Mouse (Mus musculus) erythroblast, adult 5-6 weeks (primary cell): ENCODE results near the gene Psmb4. TPM values are rescaled to one million over a fixed set of nuclear protein-coding genes. Genes with fewer than 3 reads are reported as not detected.

Source experiments
- total RNA-seq, 2 experiments: library from RNA; stranded (forward) in 1 of 2; stranded (reverse) in 1 of 2; fragments of 150-400 nt in 1 of 2; fragments of 200-764, 138-1000 nt in 1 of 2; gene quantifications; 2 replicates each; pipeline versions ENCODE4 v1.2.3 to v1.2.4; 2015 to 2017; ENCODE audit warnings: low replicate concordance in 2 of 2

The Psmb4 gene
- total RNA-seq, 2 experiments from 2014 or later, result 52.2 to 126 TPM

Other genes with a start within 250 kb of the Psmb4 start
- gene Gm10972, start 243.8 kb downstream of the Psmb4 start, total RNA-seq (2015; ENCODE audit: low replicate concordance), result not detected in 2 replicates
- gene Gm10972, start 243.8 kb downstream of the Psmb4 start, total RNA-seq (2017; ENCODE audit: low replicate concordance), result not detected in 2 replicates
- 0.77 and 2.5 TPM in 2 replicates for gene Tuft1, start 228.1 kb downstream of the Psmb4 start, total RNA-seq (2015; ENCODE audit: low replicate concordance)
- gene Tuft1, start 228.1 kb downstream of the Psmb4 start, total RNA-seq (2017; ENCODE audit: low replicate concordance), result 4.5 and 10.5 TPM in 2 replicates
- not detected in 2 replicates for gene Selenbp2, start 193.4 kb downstream of the Psmb4 start, total RNA-seq (2015; ENCODE audit: low replicate concordance)
- 0.43 and 4.3 TPM in 2 replicates for gene Selenbp2, start 193.4 kb downstream of the Psmb4 start, total RNA-seq (2017; ENCODE audit: low replicate concordance)
- gene Cgn, start 100.5 kb downstream of the Psmb4 start, total RNA-seq (2015; ENCODE audit: low replicate concordance), result not detected in 2 replicates
- not detected in 2 replicates for gene Cgn, start 100.5 kb downstream of the Psmb4 start, total RNA-seq (2017; ENCODE audit: low replicate concordance)
- 13.6 and 25.0 TPM in 2 replicates for gene Pogz, start 49.4 kb downstream of the Psmb4 start, total RNA-seq (2015; ENCODE audit: low replicate concordance)
- 9.7 and 10.0 TPM in 2 replicates for gene Pogz, start 49.4 kb downstream of the Psmb4 start, total RNA-seq (2017; ENCODE audit: low replicate concordance)
- gene Selenbp1, start 46.1 kb upstream of the Psmb4 start, total RNA-seq (2015; ENCODE audit: low replicate concordance), result 20.3 and 45.0 TPM in 2 replicates
- gene Selenbp1, start 46.1 kb upstream of the Psmb4 start, total RNA-seq (2017; ENCODE audit: low replicate concordance), result 35.3 and 41.0 TPM in 2 replicates
- gene Rfx5, start 67.1 kb upstream of the Psmb4 start, total RNA-seq (2015; ENCODE audit: low replicate concordance), result 3.3 and 4.2 TPM in 2 replicates
- 2.2 and 5.9 TPM in 2 replicates for gene Rfx5, start 67.1 kb upstream of the Psmb4 start, total RNA-seq (2017; ENCODE audit: low replicate concordance)
- 8.6 and 14.4 TPM in 2 replicates for gene Pi4kb, start 87.8 kb upstream of the Psmb4 start, total RNA-seq (2015; ENCODE audit: low replicate concordance)
- 7.8 and 21.9 TPM in 2 replicates for gene Pi4kb, start 87.8 kb upstream of the Psmb4 start, total RNA-seq (2017; ENCODE audit: low replicate concordance)
- gene Zfp687, start 128.5 kb upstream of the Psmb4 start, total RNA-seq (2015; ENCODE audit: low replicate concordance), result 5.9 and 6.5 TPM in 2 replicates
- gene Zfp687, start 128.5 kb upstream of the Psmb4 start, total RNA-seq (2017; ENCODE audit: low replicate concordance), result 4.3 and 6.4 TPM in 2 replicates
- gene Psmd4, start 155.7 kb upstream of the Psmb4 start, total RNA-seq (2015; ENCODE audit: low replicate concordance), result 76.9 and 89.3 TPM in 2 replicates
- gene Psmd4, start 155.7 kb upstream of the Psmb4 start, total RNA-seq (2017; ENCODE audit: low replicate concordance), result 102 and 150 TPM in 2 replicates
- gene Pip5k1a, start 220.0 kb upstream of the Psmb4 start, total RNA-seq (2015; ENCODE audit: low replicate concordance), result 31.5 and 42.4 TPM in 2 replicates
- 71.0 and 81.5 TPM in 2 replicates for gene Pip5k1a, start 220.0 kb upstream of the Psmb4 start, total RNA-seq (2017; ENCODE audit: low replicate concordance)
- 8.5 and 19.4 TPM in 2 replicates for gene Vps72, start 224.1 kb upstream of the Psmb4 start, total RNA-seq (2015; ENCODE audit: low replicate concordance)
- 14.6 and 18.8 TPM in 2 replicates for gene Vps72, start 224.1 kb upstream of the Psmb4 start, total RNA-seq (2017; ENCODE audit: low replicate concordance)
- not detected in 2 replicates for gene Tmod4, start 237.5 kb upstream of the Psmb4 start, total RNA-seq (2015; ENCODE audit: low replicate concordance)
- 0.17 and 3.3 TPM in 2 replicates for gene Tmod4, start 237.5 kb upstream of the Psmb4 start, total RNA-seq (2017; ENCODE audit: low replicate concordance)
- 36.4 and 39.0 TPM in 2 replicates for gene Scnm1, start 247.1 kb upstream of the Psmb4 start, total RNA-seq (2015; ENCODE audit: low replicate concordance)
- 38.9 and 39.8 TPM in 2 replicates for gene Scnm1, start 247.1 kb upstream of the Psmb4 start, total RNA-seq (2017; ENCODE audit: low replicate concordance)
- 7.7 and 12.1 TPM in 2 replicates for gene Lysmd1, start 247.1 kb upstream of the Psmb4 start, total RNA-seq (2015; ENCODE audit: low replicate concordance)
- gene Lysmd1, start 247.1 kb upstream of the Psmb4 start, total RNA-seq (2017; ENCODE audit: low replicate concordance), result 11.7 and 13.7 TPM in 2 replicates